Mouse (Mus musculus) CH12.LX (cell line): Measurements from ENCODE around the gene Ccnc.

Experiments used
- BHLHE40 ChIP-seq: IDR thresholded peaks from 2 replicates; pipeline ENCODE4 v1.6.1; 2011; ENCODE audit warnings: mild to moderate bottlenecking, low read depth, low read length, improper control_type of control experiment
- CHD2 ChIP-seq: IDR thresholded peaks from 2 replicates; pipeline ENCODE4 v1.6.1; 2011; ENCODE audit warnings: low read length, improper control_type of control experiment
- CTCF ChIP-seq, 2 experiments: IDR thresholded peaks in 1 of 2; conservative IDR thresholded peaks in 1 of 2; 2 replicates each; pipeline ENCODE4 v1.5.1; 2011 to 2012; ENCODE audit warnings: low read depth in 2 of 2, low read length in 2 of 2, improper control_type of control experiment in 1 of 2, inconsistent platforms in 1 of 2, mild to moderate bottlenecking in 1 of 2, moderate library complexity in 1 of 2
- E2F4 ChIP-seq: IDR thresholded peaks from 2 replicates; pipeline ENCODE4 v1.6.1; 2011; ENCODE audit warnings: low read depth, low read length, improper control_type of control experiment; ENCODE audit not compliant: insufficient replicate concordance
- MXI1 ChIP-seq: IDR thresholded peaks from 2 replicates; pipeline ENCODE4 v1.6.1; 2011; ENCODE audit warnings: mild to moderate bottlenecking, low read depth, low read length, improper control_type of control experiment
- POLR2A ChIP-seq: IDR thresholded peaks from 2 replicates; pipeline ENCODE4 v1.6.1; 2011; ENCODE audit warnings: low read depth, mild to moderate bottlenecking, improper control_type of control experiment, low read length
- RAD21 ChIP-seq: IDR thresholded peaks from 2 replicates; pipeline ENCODE4 v1.6.1; 2011; ENCODE audit warnings: low read depth, mild to moderate bottlenecking, low read length, improper control_type of control experiment, moderate library complexity
- TCF12 ChIP-seq: IDR thresholded peaks from 2 replicates; pipeline ENCODE4 v1.6.1; 2014; ENCODE audit warnings: low read depth, mild to moderate bottlenecking, inconsistent platforms, low read length, improper control_type of control experiment
- USF1 ChIP-seq: IDR thresholded peaks from 2 replicates; pipeline ENCODE4 v1.6.1; 2014; ENCODE audit warnings: low read depth, mild to moderate bottlenecking, inconsistent platforms, low read length, improper control_type of control experiment

DNA sequence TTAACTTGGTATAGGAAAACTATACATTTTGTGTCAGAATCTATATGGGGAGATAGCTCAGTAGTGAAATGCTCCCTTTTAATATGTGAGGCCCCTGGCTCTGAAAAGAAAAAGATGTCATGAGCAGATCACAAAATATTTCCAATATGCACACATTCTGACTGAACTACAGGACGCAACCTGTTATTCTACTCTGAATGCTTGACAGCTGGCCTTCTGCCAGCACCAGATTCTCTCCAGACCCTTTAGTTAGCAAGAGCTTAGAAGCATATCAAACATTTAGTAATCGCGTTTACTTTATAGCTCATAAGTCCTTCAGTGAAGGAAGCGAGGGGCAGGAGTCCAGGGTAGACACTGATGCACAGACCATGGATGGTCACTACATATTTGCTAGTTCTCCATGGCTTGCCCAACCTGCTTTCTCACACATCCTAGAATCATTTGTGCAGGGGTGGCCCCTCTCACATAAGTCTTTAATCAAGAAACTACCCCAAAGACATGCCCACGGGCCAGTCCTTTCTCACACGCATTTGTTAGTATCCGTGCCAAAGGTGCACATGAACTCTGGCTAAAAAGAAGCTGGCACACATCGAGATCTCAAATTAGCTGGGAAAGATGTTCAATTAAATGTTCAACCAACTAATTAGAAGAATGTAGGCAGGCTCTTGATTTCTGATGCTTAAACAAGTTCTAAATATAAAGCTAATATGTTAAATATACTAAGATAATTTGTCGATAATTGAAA is 34.1 kb downstream of the Ccnc start:
- TF ChIP-seq POLR2A (no peak), BHLHE40 (no peak), MXI1 (no peak), RAD21 (no peak), CTCF (conservative IDR thresholded peaks at IDR 0.05 in 1 of 2, IDR thresholded peaks at IDR 0.05 in 1 of 2; ENCODE audit: low read depth in 2 of 2, low read length in 2 of 2) (no peak), CHD2 (no peak), E2F4 (no peak), USF1 (no peak), TCF12 (no peak)
